Mouse (Mus musculus) ES-Bruce4 (cell line): ENCODE measurements around the gene Rps3. TPM values are rescaled to one million over a fixed set of nuclear protein-coding genes. Genes with fewer than 3 reads are reported as not detected.

ENCODE experiments used
- H3K27ac ChIP-seq: 2 replicates; pipeline ENCODE4 v1.5.1; 2012; ENCODE audit warnings: low read length, inconsistent platforms; ENCODE audit not compliant: insufficient read depth
- H3K27me3 ChIP-seq: 2 replicates; pipeline ENCODE4 v1.6.1; 2012; ENCODE audit warnings: mild to moderate bottlenecking, low read length, inconsistent platforms; ENCODE audit not compliant: control insufficient read depth, poor library complexity, insufficient read depth, severe bottlenecking
- H3K36me3 ChIP-seq: 2 replicates; pipeline ENCODE4 v1.6.1; 2012; ENCODE audit warnings: inconsistent platforms, mild to moderate bottlenecking, low read length, moderate library complexity; ENCODE audit not compliant: control insufficient read depth, poor library complexity, insufficient read depth, severe bottlenecking
- H3K4me1 ChIP-seq: one replicate; pipeline ENCODE4 v1.8.1; 2011; ENCODE audit warnings: low read length; ENCODE audit not compliant: control insufficient read depth, insufficient read depth
- H3K4me3 ChIP-seq: 2 replicates; pipeline ENCODE4 v1.5.1; 2011; ENCODE audit warnings: low read depth, mild to moderate bottlenecking, low read length
- H3K9ac ChIP-seq: 2 replicates; pipeline ENCODE4 v1.6.1; 2012; ENCODE audit warnings: low read depth, mild to moderate bottlenecking, inconsistent platforms; ENCODE audit not compliant: poor library complexity, severe bottlenecking
- H3K9me3 ChIP-seq: replicated peaks from 2 replicates; pipeline ENCODE4 v1.6.1; 2012; ENCODE audit warnings: mild to moderate bottlenecking, low read length, inconsistent platforms; ENCODE audit not compliant: control insufficient read depth, poor library complexity, insufficient read depth, severe bottlenecking
- CTCF ChIP-seq: IDR thresholded peaks from one replicate; pipeline ENCODE4 v1.8.1; 2011; ENCODE audit warnings: low read depth, low read length
- EP300 ChIP-seq: IDR thresholded peaks from 2 replicates; pipeline ENCODE4 v1.6.1; 2011; ENCODE audit warnings: low read depth, low read length; ENCODE audit not compliant: insufficient read depth
- POLR2A ChIP-seq: IDR thresholded peaks from one replicate; pipeline ENCODE4 v1.8.1; 2011; ENCODE audit warnings: low read length; ENCODE audit not compliant: insufficient read depth
- polyA plus RNA-seq: library from polyadenylated mRNA; stranded (reverse); fragments of >200 nt; gene quantifications from 2 replicates; pipeline ENCODE4 v1.2.4, GENCODE M21; 2011; ENCODE audit warnings: low read depth; ENCODE audit not compliant: missing spikeins, insufficient read depth, insufficient read length

The Rps3 gene
- polyA plus RNA-seq, 1 experiment = 2,405 TPM

- H3K4me3 ChIP-seq = no peak overlapping the region
- no peaks in the 10 kb centered on the region for H3K9me3 ChIP-seq
- H3K36me3 ChIP-seq = no peaks in the 10 kb centered on the region
- H3K4me1 ChIP-seq = no peaks in the 10 kb centered on the region
- H3K9ac ChIP-seq = no peak overlapping the region
- H3K27ac ChIP-seq = no peak overlapping the region
- peak; percentile 44 for TF ChIP-seq CTCF
- TF ChIP-seq EP300 = no peak
- no peaks in the 10 kb centered on the region for H3K27me3 ChIP-seq
Observed at GRCm38 (mm10) chr7:99445833-99446232, 37.7 kb downstream of the Rps3 start.

DNA sequence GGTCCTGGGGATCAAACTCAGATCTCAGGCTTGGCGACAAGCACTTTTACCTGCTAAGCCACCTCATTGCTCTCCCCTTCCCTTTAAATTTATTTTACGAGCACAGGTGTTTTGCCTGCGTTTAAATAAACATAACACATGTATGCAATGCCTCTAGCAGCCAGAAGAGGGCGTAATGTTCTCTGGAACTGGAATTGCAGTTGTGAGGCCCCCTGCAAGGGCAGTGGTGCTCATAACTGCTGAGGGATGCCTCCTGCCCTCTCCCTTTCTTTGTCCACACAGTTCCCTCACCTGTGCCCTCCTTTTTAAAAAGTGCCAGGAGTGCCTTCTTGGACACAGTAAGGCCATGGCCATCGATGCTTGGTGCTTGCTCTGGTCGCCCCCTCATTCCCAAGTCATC, 39.5 kb downstream of the Rps3 start:
- no peak overlapping the region for H3K4me3 ChIP-seq
- no peaks in the 10 kb centered on the region for H3K9me3 ChIP-seq
- TF ChIP-seq EP300 (no peak), CTCF (peak; percentile 64), POLR2A (no peak)
- H3K9ac ChIP-seq = no peak overlapping the region
- no peak overlapping the region for H3K27ac ChIP-seq
- H3K36me3 ChIP-seq = no peaks in the 10 kb centered on the region
- no peaks in the 10 kb centered on the region for H3K4me1 ChIP-seq
- no peaks in the 10 kb centered on the region for H3K27me3 ChIP-seq

GRCm38 (mm10) chr7:99443164-99443563, 40.4 kb downstream of the Rps3 start:
- Histone ChIP-seq H3K9ac (no peak overlapping the region), H3K4me3 (no peak overlapping the region), H3K4me1 (no peaks in the 10 kb centered on the region), H3K27ac (no peak overlapping the region), H3K27me3 (no peaks in the 10 kb centered on the region), H3K36me3 (no peaks in the 10 kb centered on the region), H3K9me3 (no peaks in the 10 kb centered on the region)
- TF ChIP-seq EP300 (no peak), CTCF (no peak), POLR2A (no peak)

- Histone ChIP-seq H3K27me3 (no peaks in the 10 kb centered on the region), H3K9me3 (no peaks in the 10 kb centered on the region), H3K4me3 (no peak overlapping the region), H3K9ac (no peak overlapping the region), H3K27ac (no peak overlapping the region), H3K36me3 (no peaks in the 10 kb centered on the region), H3K4me1 (no peaks in the 10 kb centered on the region)
- TF ChIP-seq EP300 (0 out of 2 replicates have a peak, but pooled peaks have one; percentile 8), CTCF (no peak), POLR2A (no peak)
Observed at GRCm38 (mm10) chr7:99441534-99442072, 41.9 kb downstream of the Rps3 start.

- H3K36me3 ChIP-seq = no peaks in the 10 kb centered on the region
- no peaks in the 10 kb centered on the region for H3K9me3 ChIP-seq
- H3K4me3 ChIP-seq = no peak overlapping the region
- H3K27me3 ChIP-seq = no peaks in the 10 kb centered on the region
- no peaks in the 10 kb centered on the region for H3K4me1 ChIP-seq
- H3K27ac ChIP-seq = no peak overlapping the region
- no peak overlapping the region for H3K9ac ChIP-seq
- TF ChIP-seq CTCF (peak; percentile 53), EP300 (no peak)
Observed at GRCm38 (mm10) chr7:99438881-99439280, 44.7 kb downstream of the Rps3 start.

DNA sequence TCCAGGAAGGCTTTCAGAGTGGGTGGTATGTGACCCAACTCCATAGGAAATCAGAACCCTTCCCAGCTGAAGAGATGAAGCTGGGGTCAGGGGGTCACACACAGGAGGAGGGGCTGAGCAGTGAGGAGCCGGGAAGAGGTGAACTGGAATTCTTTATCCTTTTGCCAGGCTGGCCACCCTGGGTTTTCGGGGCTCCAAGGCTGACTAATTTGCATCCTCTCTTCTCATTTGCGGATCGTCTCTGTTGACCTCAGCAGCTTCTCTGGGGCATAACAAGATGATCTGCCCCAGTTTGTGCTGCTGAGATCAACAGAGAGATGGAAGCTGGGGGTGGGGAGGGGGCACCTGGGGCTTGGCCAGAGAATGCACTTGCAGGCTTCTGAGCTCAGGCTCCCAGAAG, 47.0 kb downstream of the Rps3 start:
- H3K36me3 ChIP-seq = no peaks in the 10 kb centered on the region
- TF ChIP-seq CTCF = no peak
- TF ChIP-seq POLR2A = no peak
- TF ChIP-seq EP300 = no peak
- no peak overlapping the region for H3K4me3 ChIP-seq
- H3K4me1 ChIP-seq = no peaks in the 10 kb centered on the region
- H3K27ac ChIP-seq = no peak overlapping the region
- no peaks in the 10 kb centered on the region for H3K9me3 ChIP-seq
- no peak overlapping the region for H3K9ac ChIP-seq
- no peaks in the 10 kb centered on the region for H3K27me3 ChIP-seq
